Mouse (Mus musculus) hematopoietic stem cell, adult 5-6 weeks (primary cell): ENCODE data around the gene Rapgef2. TPM values are rescaled to one million over a fixed set of nuclear protein-coding genes. Genes with fewer than 3 reads are reported as not detected.

Experiments
- ATAC-seq, 2 experiments: fragments of 125-278 bp in 1 of 2; replicated peaks in 1 of 2; 2 replicates each; pipeline ENCODE4 v1.8.0; 2016 to 2017; ENCODE audit warnings: inconsistent platforms in 2 of 2, mild to moderate bottlenecking in 2 of 2, moderate number of reproducible peaks in 2 of 2, low read depth in 1 of 2, moderate TSS enrichment in 1 of 2; ENCODE audit not compliant: low FRiP score in 2 of 2, poor library complexity in 2 of 2, severe bottlenecking in 2 of 2, insufficient read depth in 1 of 2, low TSS enrichment in 1 of 2
- total RNA-seq: library from RNA; stranded (forward); fragments of 172-1452, 232-1000 nt; gene quantifications from 2 replicates; pipeline ENCODE4 v1.2.3, GENCODE M21; 2017

The Rapgef2 gene
- total RNA-seq, 1 experiment from 2014 or later = 18.5 TPM

DNA sequence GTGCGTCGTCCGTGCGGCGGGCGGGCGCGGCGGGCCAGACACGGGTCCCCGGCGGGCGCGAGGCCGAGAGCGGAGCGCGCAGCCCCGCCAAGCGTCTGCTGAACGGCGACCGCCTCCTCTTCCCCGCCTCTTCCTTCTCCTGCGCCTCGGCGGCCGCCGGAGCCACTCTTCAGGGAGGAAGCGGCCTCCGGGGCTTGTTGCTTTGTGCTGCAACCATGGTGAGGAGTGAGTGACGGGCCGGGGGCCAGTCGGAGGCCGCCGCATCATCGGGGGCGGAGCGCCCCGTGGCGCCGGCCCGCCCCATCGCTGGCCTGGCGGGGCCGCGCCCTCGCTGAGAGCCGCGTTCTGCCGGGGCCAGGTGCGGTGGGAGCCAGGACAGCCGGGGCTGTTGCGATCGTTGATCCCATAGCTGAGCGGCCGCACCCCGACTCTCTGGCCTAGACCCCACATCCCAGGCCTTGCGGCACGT, 825 bp upstream of the Rapgef2 start:
- ATAC-seq = peak; percentile 93 to 94

DNA sequence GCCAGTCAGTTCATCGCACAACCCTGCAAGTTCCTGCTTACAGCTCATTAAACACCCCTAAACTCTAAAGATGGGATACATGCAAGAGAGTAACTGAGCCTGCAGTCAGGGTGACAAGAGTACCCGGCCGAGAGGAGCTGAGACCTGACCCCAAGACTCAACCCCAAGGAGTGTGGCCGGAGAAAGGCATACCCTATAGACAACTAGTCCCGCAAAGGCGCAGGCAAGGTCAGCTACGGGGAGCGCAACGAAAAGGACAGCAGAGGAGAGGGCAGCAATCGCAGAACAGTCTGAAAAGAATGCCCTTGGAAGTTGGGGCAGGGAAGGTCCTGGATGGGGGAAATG, 314 bp downstream of the Rapgef2 start:
- no peak for ATAC-seq

- no peak for ATAC-seq
Measured at GRCm38 (mm10) chr3:79285097-79285675, 1.1 kb downstream of the Rapgef2 start.

GRCm38 (mm10) chr3:79283976-79284375, 2.3 kb downstream of the Rapgef2 start:
- ATAC-seq = no peak

DNA sequence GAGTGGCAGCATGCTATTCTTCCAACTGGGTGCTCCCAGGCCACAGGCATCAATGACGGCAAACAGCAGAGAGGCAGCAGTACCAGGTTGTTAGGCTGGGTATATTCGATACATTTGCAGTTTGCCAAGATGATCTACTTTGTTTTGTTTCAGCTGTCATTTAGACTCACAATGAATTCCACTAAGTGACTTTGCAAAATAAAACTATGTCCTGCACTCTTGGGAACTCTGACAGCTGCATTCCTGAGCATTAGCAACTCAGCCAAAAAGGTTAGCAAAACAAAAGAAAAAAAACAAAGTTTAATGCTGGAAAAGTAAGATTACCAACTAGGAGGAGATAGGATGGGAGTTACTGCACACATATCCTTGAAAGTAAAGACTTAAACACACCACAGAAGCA, 3.3 kb downstream of the Rapgef2 start:
- no peak for ATAC-seq

DNA sequence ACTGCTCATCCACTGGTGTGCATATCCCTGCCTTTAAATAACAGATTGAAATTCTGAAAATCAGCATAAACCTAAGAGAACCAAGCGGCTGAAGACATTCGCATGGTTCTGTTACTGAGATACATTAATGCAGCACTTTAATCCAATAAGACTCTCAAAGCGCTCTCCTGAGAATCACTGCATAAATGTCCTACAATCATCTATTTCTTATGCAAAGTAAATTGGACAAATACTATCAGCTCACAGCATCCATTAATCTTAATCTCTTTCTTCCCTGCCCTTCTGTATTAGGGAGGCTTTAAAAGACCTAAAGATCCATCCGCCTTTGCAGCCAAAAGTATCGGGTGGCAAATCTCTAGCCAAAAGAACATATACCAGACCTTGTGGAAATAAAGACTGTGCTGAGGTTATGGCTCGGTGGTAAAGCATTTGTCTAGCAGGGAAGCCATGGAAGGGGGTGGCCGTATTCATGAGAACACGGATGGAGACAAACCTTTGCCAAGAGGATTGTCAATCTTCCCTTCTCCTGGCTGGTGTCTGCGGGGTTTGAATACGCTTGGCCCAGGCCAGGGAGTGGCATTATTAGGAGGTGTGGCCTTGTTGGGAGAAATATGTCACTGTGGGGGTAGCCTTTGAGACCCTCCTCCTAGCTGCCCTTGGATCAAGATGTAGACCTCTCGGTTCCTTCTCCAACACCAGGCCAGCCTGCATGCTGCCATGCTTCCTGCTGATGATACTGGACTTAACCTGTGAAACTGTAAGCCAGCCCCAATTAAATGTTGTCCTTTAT, 10.3 kb downstream of the Rapgef2 start:
- no peak for ATAC-seq

GRCm38 (mm10) chr3:79273350-79273749, 13.0 kb downstream of the Rapgef2 start:
- no peak for ATAC-seq

DNA sequence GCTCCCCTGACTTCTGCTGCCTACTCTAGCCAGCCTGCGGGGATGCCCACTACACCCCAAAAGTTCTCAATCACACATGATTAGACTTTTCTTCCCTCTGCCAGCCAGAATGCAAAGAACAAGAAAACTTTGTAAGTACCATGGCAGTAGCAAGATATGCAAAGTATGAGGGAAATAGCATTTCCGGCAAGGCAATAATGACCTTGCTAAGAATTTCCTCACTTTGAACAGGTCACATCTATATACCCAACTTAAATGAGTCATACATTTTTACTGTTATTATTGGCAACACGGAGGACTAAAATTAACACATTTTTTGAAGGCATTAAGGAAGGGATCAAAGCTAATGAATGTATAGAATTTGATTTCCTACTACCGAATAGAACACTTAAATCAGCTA, 13.4 kb downstream of the Rapgef2 start:
- ATAC-seq = no peak; a peak in 1 of 4 replicates

DNA sequence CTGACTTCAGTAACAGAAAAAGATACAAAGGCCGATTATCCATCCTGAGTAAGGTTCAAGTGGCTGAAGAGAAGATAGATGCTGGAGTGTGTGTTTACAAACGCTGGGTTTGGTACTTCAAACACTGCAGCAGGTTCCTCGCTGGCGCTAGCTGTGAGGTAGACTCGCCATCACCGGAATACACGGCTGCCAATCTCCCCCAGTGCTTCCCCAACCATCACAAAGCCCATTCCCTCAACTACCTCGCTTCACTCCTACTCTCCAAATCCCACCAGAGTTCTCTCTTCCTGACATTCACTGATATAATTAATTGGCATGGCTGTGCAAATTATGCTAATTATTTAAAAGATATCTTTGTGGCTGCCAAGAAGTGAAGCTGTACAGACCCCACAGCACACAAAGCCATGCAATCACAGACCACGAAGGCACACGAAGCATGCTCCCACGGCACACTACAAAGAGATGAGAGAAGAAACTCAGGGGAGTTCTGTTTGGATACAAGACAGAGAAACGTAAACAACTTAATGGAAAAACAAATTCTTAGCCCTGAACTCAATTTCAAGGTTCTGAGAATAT, 15.2 kb downstream of the Rapgef2 start:
- no peak for ATAC-seq

GRCm38 (mm10) chr3:79269872-79270271, 16.4 kb downstream of the Rapgef2 start:
- ATAC-seq = no peak

DNA sequence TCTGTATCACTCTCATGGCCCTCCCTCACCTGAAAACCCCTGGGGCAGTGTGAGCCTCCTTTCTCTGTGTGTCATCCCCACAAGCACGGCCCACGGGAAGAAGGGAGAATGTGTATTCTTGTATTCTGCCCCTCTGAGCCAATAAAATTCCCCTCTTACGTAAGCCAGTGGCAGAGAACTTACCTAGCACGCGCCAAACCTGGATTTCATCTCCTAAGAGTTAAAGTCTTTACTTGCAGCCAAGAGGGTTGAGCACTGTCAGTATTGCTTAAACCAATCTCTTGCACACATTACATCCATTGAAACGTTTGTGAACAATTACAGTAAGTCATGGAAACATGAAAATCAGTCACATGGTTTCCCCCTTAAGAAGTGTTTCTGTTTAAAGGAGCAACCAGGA, 19.3 kb downstream of the Rapgef2 start:
- no peak for ATAC-seq

DNA sequence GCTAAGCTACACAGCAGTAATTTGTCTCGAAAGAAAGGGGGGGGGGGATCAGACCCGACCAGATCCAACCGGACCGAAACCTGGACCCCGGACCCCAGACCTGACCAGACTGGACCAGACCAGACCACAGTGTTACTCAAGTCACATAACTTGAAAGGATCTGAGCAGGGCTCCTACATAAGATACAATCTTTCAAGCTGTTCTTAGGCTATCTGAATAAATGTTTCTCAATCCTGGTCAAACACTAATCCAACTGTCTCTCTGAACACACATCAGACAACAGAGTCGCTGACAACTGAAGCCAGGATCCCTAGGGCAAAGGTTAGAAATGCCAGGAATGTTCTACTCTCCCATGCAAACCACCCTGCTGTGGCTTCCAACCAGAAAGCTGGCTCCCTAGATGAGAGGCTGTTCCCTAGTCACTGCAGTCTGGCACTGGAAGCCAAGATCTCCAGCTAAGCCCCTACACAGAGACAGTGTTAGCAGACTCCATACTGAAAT, 24.5 kb downstream of the Rapgef2 start:
- no peak for ATAC-seq

GRCm38 (mm10) chr3:79254023-79254422, 32.3 kb downstream of the Rapgef2 start:
- no peak for ATAC-seq

DNA sequence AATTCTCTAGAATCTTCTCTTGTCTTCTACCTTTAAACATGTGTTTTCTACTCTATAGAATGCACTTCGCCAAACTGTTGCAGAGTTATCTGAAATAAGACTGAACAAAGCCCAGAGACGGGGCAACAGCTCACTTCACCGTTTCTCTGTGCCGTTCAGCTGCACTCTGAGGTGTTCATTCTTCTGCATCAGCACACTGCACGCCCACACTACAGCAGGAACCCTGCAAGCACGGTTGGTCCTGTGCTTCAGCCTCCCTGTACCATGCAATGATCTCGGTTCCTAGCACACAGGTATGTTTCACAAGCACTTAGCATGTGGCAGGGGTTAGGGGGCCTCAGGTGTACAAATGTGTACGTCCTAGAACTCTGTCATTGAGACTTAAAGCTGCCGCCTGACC, 32.9 kb downstream of the Rapgef2 start:
- peak; percentile 20 to 29; a peak in 2 of 4 replicates for ATAC-seq

GRCm38 (mm10) chr3:79252921-79253394, 33.4 kb downstream of the Rapgef2 start:
- peak; percentile 72 to 87 for ATAC-seq

GRCm38 (mm10) chr3:79249955-79250354, 36.4 kb downstream of the Rapgef2 start:
- no peak for ATAC-seq

DNA sequence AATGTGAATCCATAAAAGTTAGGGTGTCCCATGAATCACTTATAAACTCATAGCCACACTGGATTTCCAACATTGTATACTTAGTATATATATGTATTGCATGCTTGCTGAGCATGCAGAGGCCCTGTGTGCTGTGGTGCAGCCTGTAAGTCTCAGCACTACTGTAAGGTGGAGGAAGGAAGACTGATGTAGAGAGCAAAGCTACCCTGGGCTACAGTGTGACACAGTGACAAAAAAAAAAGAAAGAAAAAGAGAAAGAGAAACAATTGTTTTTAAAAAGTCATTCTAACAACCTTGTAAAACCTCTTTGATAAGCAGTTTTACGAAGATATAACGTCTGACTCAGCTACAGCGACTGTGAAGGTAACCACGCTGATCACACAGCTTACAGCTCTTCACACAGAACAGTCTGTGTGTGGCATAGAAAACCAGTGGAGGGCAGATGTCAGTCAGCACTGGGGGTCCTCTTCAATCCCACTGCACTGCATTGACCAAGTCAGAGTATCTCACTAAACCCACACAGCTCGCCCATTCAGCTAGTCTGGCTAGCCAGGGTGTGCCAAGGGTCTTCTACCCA, 37.6 kb downstream of the Rapgef2 start:
- no peak for ATAC-seq

GRCm38 (mm10) chr3:79248208-79248607, 38.1 kb downstream of the Rapgef2 start:
- peak; percentile 68 to 70 for ATAC-seq
